Mouse (Mus musculus) embryo, embryonic 10 days (tissue): ENCODE results near the gene Map10.

Experiments
- DNase-seq: peaks from one replicate; pipeline ENCODE4 v3.0.0-alpha.2; 2015; ENCODE audit warnings: low spot score

Gene Map10

DNA sequence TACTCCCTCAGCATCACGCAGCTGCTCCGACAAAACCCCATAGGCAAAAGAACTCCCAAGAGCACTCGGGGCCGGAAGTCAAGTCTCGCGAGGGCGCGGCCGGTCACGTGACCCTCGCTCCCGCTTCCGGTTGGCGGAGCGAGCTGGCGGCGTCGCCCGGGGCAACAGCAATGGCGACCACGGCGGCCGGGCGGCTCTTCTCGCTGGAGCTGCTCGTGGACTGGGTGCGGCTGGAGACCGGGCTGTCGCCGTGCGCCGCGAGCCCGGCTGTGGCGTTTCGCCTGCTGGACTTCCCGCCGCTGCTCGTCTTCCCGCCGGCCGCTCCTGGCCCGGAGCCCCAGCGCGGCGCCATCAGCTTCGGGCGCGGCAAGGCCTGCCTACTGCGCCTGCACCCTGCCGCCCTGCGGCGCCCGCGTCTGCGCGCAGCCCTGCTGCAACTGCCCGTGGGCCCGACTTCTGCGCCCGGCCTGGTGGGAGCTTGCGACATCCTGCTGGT, at the start of gene Map10:
Map10 (plus strand) TSS at position 119 of the 496 bp plus-strand sequence.
- DNase-seq: peak; percentile 92

DNA sequence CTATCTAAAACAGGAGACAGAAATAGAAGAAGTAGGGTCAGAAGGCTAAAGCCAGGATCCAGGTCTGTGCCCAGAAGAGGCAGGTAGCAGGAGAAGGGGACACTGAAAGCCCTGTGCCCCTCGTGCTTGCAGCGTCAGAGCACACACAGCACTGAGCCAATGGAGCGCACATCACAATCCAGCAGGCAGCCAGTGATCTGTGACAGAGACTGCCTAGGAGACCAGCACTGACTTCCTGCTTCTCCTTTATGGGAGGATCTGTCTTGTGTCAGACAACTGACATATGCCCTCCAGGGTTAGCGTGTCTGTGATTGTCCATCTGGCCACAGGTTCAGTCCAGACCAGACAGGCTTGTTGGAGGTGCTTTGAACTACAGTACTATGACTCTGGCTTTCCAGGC, 49.3 kb upstream of the Map10 start:
- peak; percentile 66 for DNase-seq

DNA sequence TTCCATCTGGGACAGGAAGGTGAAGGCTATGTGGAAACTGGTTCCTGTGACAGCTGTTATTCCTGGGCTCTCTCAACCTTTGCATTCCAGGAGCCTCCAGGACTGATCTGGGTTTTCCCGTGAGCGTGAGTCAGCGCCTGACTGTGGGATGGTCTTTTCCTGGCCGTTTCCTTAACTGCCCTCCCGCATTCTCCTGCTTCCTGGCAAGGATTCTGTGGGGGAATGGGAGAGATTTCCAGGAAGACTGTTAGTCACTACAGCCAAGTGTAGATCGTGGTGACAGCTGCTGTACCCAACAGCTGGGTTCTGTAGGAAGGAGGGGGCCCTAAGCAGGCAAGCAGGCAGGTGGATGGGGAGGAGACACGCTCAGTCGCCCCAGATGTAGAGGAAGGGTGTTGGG, 45.3 kb upstream of the Map10 start:
- DNase-seq: no peak

DNA sequence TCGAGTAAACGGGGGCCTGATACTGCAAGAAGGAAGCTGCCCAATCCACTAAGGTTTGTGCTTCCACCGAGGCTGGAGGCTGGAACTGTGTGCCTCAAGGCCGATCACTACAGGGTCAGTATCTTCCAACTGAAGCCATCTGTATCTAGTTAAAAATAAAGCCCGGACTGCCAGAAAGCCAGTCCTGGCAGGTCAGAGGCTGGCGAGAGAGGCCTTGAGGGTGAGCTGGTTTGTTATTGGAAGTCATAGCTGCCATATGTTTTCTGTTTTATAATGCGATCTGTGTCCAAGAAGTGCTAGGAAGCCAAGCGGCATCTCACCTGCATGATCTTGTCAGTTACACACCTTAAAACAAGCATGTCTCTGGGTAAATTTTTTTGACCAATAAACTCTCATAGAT, 43.2 kb upstream of the Map10 start:
- DNase-seq: no peak

DNA sequence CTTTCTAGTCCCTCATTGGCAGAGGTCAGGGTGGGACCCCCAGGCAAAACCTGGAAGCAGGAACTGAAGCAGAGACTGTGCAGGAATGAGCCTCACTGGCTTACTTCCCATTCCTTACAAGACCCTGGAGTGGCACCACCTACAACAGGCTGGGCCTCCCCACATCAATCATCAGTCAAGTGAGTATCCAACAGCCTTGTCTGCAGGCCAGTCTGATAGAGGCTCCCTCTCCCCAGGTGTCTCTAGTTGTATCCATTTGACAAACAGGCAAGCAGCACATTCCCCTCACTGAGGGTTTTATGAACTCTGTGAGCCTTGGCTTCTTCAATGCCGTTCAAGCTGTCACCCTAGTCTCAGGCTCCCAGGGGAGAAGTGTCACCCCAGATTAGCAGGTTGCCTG, 40.8 kb upstream of the Map10 start:
- DNase-seq: no peak

DNA sequence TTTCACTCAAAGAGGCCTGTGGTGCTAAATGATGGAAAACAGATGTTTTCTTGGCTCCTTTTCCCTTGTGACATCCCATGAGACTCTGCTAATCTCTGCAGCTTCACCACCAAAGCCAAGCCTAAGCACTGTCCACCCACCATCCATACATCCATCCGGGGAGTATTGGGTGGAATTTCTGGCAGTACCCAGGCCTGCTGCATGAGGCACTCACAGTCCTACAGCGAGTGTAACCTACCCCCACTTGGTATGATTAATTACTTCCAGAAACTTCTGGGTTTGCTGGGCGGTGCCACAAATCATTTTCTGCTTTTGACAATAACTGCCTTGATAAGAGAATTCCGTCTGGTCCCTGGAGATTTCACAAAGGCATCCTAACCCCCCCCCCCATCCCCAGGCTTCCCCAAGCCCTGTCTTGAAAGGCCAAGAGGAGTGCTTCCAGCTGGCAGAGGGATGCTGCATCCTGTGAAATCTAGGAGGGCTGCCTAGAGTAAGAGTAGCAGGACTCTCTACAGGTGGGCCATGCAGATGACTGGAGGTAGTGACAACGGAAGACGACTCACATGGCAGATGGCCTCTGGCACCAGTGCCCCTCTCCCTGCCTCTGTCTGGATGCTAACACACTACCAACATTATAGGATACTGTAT, 31.1 kb upstream of the Map10 start:
- DNase-seq: peak; percentile 5

DNA sequence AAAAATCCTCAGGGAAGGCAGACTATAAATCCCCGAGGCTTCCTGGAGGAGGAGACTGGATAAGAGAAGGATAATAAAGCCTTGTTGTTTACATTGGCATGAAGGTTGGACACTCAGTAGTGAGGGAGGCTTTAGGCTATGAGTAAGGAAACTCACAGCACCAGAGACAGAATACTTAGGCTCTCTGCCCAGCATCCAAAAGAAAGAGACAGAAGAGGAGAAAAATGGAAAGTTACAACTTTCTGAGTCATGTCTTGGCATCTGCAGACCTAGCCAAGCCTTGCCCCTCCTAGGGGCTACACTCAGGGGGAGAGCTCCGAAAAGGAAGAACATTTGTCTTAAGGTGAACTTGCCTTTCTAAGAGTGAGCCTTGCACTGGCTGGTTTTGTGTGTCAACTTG, 30.0 kb upstream of the Map10 start:
- DNase-seq: no peak

DNA sequence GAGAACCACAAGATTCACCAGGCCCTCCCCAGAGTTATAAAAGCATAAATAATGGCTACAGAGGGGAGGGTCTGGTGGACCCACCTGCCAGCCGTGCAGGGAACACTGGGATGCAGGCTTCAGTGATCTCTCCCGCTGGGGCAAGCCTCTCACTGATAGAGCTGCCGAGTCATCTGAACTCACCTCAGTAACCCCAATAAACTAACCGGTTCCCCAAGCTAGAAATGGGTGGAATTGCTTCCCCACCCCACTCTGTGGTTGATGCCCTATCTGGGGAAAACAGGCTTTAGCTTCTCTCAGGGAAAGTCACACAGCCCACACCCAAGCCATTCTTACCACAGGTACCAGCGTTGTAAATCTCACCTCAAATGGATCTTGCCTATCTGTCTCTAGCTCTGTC, 28.9 kb upstream of the Map10 start:
- DNase-seq: no peak

DNA sequence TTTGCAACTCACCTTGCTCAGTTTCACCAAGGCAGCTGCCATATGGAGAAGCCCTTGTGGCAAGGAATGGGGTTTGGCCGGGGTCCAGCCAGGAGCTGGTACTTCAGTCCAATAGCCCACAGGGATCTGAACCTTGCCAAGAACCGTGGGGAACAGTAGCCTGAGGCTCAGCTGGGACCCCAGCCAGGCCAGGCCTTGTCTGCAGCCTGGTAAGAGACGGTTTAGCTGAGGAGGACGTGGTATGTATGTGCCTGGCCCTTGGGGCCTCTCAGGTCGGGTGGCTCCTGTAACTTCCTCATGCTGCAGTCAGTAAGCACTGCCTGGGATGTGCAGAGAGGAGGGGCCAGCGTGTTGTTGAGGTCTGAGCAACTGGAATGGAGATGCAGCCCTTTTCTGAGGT, 27.8 kb upstream of the Map10 start:
- DNase-seq: no peak

DNA sequence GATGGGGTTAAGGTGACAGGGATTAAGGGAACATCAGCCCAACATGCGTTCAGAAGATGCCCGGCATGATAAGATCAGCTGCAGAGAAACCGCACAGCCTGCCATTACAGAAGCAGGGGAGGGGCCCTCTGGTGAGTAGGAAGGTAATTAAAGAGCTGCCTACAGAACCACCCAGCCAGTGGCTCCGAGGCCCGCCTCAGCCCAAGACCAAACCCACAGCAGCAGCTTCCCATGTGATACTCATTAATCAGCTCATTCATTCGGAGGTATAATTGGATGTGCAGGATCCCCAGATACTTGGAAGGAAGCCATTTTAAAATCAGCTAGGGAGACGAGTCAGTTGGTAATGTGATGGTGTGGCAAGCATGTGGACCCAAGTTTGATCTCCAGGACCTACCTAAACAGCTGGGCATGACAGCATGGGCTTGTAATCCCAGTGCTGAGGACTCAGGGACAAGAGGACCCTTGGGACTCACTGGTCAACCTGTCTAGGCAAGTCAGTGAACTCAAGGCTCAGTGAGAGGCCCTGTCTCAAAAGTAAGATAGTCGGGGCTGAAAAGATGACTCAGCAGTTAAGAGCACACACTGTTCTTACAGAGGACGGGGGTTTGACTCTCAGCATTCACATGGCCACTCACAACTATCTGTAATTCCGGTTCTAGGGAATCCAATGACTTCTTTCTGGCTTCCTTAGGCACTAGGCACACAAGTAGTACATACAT, 23.7 kb upstream of the Map10 start:
- DNase-seq: no peak

DNA sequence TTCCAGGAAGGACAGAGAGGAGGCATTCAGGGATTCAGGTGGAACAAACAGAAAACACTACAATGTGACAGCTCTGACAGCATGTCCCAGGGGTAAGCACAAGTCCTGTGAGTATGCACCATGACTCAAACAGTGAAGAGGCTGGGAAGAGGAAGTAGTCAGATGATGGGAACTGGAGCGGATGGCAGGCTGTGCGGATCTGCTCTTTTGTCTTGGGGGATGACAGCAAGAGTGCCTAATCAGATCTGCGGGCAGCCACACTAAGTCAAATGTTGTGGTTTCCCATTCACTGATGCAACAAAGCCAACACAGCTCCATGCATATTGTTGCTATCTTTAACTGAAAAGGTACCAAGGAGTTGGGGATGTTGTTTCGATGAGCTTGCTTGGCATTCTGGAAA, 20.2 kb upstream of the Map10 start:
- DNase-seq: no peak

DNA sequence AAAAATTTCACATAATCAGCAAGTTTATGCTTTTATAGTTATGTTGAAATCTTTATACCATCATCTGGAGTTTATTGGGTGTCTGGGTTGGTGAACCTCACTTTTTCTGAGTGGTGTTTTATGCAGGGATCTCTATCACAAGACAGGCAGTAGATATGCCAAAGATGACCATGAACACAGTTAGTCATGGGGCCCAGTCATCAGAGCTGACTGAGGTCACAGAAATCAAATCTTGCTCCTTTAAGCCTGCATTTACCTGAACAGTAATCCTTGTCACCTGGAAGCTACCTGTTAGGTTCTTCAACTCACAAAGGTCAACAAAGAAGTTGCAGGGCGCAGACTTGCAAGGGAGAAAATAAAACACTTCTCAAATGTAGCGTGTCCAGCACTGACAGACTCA, 14.8 kb upstream of the Map10 start:
- DNase-seq: no peak

DNA sequence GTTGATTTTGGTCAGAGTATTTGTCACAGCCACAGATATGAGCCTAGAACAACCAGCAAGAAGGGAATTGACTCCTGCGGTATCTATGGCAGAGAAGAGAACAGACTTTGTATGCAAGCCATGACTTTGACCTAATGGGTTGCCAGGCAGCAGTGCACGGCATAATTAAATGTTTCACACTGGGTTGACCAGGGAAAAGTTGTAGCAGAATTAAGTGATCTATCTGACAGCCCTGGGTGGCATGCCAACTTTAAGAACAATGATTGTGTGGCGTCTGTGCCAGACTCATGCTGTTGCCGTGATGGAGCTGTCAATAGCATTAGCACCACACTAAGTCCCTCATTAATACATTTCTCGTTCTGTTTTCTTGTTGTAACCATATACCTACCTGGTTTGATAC, 11.1 kb upstream of the Map10 start:
- DNase-seq: no peak

DNA sequence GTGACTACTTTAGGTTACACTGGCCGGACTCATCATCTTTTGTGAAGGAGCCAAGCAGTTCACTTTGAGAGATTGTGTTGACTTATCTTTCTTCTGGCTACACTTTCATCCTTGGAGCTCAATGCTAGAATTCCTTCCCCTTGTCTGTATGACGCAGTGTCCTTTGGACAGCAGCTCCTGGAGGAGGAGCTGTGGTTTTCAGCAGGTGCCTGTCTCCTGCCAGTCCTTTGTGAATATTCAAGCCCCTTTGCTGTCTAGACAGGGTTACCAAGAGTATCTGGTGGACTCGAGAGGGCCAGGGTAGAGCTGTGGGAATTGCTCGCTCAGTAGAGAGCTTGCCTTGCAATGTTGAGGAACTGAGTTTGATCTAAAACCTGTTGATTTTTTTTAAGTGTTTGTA, 10.7 kb upstream of the Map10 start:
- no peak for DNase-seq

DNA sequence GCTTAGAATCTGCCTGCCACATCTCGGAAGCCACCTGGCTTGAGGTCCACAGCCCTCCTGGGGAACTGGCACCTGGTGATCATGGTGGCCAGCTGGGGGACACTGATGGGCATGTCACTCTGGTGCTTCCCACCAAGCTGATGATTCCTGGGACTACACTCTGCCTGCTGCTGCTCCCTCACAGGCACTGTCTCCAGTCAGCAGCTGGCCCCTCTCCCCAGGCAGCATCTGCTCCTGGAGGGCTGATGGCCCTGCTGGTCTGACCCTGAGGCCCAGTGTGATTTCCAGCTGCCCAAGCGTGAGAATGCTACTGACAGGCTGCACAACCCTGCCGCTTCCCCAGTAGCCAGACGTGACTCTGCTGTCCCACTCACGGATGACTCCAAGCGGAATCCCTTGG, 9.2 kb upstream of the Map10 start:
- no peak for DNase-seq

DNA sequence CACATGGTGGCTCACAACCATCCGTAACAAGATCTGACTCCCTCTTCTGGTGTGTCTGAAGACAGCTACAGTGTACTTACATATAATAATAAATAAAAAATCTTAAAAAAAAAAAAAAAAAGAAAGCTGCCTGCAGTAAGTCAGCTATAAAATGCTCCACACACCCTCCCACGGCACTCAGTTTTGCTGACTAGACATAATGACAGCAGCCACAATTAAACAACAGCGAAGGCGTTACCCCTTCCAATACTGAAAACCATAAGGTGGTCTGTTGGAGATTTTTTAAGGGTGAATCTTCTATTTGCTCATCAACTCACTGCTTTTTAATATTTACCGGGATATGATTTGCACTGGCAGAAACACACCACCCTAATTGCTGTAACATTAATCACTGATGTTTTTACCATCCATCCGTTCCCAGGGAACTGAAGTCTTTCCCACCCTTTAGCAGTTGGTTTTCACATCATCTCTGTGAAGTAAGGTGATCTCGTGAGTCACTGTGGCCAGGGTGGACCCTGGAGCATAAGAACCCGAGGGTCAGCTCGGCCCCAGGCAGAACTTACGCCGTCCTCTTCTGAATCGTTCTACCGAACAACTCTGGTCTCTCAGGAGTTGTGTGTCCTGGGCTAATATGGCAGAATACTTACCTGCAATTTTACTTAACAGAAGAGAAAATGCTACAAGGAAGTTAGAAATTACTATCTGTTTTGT, 7.5 kb upstream of the Map10 start:
- DNase-seq: no peak

DNA sequence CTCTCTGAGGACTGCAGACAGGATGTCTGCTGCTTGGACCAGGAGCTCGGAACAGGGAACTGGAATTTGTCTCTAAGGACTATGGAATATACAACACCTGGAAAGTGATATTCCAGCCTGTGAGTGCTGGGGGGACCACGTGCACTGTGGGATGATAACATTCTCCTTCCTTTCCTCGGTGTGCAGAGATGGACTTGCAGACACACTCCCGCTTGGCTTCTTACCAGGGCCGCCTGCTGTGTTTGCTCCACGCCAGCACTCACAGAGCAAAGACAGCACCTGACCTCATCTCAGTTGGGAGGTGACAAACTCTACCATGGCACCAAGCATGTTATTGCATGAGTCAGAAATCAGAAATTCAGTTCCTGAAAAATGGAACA, 7.0 kb upstream of the Map10 start:
- no peak for DNase-seq

DNA sequence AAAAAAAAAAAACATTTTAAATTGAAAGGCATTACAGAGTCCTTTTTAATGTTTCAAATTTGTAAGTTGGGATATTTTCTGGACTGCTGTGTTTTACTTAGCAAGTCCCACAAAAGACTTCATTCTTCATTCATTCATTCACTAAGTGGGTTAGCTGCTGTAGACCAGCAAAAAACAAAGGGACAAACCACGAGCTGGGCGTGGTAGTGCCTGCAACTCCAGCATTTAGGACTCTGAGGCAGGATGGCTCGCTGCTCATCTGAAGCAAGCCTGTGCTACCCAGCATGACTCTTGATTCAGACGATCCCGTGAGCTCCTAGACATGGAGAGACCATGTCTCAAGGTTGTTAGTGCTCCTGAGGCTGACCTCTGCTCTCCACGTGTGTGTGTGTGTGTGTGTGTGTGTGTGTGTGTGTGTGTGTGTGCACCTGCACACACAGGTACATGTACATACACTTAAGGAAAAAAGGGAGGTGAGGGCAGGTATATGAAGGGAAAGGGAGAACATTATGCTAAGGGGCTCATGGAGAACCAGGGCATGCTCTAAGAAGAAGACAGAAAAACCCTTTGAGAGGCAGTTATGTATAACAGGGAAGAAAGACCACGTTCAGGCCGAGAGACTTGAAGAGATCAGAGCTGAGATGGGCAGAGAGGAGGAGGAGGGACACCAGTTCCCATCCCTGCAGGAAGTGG, 4.3 kb upstream of the Map10 start:
- DNase-seq: no peak

DNA sequence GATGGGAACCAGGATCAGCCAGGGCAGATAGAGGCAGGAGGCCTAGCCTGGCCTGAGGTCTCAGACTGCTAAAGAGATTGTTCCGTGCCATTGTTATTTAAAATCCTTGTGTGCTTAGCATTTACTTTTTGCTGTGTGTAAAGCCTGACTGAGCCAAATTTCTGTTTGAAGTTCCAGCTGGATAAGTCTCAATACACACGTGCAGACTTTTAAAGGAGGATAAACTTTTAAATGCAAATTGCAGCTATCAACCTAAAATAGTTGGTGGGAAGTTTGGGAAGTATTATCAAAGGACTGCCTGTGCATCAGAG, 3.8 kb upstream of the Map10 start:
- DNase-seq: no peak

DNA sequence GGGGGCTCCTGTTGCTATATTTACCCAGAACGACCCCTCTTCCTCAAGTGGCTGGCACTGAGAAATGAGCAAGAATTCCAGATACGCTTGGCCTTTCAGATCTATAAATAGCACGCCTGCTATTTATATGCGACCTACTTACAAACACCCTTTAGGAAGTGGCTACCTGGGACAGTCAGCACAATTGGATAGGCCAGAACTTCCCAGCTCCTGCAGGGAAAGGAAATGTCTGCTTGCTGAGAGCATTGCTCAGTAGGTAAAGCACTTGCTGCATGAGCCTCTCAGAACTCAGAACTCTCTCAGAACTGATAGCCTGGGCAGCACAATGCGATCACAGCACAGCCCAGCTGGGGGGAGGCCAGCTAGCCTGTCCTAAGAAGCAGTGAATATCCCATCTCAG, 3.4 kb upstream of the Map10 start:
- DNase-seq: no peak

DNA sequence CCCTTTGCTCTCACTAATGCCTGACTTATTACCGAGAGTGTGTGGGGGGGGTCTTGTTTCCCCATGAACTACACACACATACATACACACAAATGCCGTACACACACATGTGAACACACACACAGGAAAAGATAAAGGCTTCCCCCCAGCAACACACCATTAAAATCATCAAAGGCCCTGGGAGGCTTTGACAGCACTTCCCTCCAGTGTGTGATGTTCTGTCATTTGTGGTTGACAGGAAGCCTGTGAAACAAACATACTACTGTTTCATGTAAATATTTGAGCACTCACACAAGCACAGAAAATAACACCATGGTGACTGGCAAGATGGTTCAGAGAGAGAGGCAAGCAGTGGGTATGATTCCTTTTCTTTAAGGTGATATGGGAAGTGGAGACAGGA, 2.4 kb upstream of the Map10 start:
- DNase-seq: no peak

DNA sequence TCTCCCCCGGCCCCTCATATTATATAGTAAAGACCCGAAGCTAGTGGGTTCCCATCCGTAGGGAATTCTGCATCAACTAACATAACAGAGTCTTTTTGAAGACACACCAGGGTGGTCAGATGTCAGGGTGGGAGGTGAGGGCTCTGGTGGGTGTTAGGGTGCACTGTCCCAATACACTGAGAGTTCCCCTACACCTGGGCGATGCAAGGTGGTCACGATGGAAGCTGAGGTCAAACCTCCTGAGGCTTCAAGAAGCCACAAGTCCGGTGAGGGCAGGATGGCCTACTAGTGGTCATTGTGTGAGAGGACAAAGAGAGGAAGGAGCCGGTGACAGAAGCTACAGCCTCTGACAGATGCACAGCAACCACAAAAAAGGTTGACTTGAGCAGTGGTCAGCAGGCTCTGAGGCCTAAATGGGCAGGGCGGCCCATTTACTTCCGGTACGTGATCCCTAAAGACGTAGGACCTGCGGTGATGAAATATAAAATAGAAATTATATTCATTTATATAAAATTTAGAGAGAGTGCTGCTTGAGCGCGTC, 389 bp upstream of the Map10 start:
- peak; percentile 16 for DNase-seq

DNA sequence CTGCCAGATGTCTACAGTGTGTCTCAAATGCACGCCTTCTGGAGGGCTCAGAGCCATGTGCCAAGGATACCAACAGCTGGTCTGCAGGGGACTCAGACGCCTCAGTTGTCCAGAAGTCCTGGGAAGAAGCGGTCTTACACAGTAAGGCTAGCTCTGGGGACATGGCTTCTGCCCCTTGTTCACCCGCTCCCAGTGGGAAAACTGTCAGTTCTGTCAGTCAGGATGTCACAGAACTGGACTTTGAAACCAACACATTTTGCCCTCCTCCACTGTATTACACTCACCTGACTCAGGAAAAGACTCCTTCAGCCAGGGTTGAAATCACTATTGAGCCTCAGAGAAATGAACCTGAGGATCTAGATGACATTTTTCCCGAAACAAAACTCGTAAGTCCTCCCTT, 802 bp downstream of the Map10 start:
- no peak for DNase-seq
